Mouse (Mus musculus) mouse trophoblast stem cell (cell line): ENCODE data around the gene Akt2.

ENCODE experiments used
- in situ Hi-C, 2 experiments: fragments of 300-500 bp; cut with MseI, MboI; formaldehyde crosslinking; loops; 2 replicates in 1 of 2; 3 replicates in 1 of 2; pipeline ENCODE4 v1.15.1; 2025

Gene Akt2

GRCm38 (mm10) chr7:27658712-27659663 lies 67.6 kb downstream of the Akt2 start:
- in situ Hi-C loops = no loop called here

- in situ Hi-C loops = no loop called here
Observed at GRCm38 (mm10) chr7:27662038-27662437, 70.7 kb downstream of the Akt2 start.

DNA sequence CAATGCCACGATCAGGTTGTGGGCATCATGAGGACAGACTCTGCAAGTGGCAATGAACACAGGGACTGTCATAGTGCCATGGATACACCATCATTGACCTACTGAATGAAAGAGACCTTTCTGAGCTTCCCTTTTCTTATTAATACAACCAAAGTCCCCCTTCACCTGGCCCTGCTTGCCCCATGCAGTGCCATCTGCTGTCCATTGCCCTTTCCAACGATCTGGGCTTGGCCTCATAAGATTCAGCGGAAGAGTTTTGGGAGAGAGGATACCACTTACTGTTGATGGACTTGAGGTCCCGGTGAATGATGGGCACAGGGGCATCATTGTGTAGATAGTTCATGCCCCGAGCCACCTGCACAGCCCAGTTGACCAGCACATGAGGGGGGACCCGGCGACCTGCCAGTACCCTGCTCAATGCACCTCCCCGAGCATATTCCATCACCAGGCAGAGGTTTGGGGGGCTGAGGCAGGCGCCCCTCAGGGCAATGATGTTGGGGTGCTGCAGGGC lies 81.8 kb downstream of the Akt2 start:
- in situ Hi-C loops = no loop called here

- in situ Hi-C loops = no loop called here
Observed at GRCm38 (mm10) chr7:27673575-27674131, 82.3 kb downstream of the Akt2 start.

DNA sequence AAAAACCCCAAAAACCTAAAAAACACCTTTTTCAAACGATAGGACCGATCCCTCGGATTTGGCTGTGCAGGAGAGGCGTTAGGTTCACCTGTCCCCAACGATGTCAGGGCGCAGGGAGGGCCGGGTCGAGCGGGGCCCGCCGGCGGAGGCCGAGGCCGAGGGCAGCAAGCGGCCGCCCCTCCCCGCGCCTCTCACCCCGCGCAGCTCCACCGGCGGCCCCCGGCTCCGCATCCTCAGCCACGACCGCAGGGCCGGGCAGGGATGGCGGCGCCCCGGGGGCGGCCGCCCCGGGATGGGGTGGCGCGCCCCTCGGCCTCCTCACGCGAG lies 82.8 kb downstream of the Akt2 start:
- in situ Hi-C loops = no loop called here

DNA sequence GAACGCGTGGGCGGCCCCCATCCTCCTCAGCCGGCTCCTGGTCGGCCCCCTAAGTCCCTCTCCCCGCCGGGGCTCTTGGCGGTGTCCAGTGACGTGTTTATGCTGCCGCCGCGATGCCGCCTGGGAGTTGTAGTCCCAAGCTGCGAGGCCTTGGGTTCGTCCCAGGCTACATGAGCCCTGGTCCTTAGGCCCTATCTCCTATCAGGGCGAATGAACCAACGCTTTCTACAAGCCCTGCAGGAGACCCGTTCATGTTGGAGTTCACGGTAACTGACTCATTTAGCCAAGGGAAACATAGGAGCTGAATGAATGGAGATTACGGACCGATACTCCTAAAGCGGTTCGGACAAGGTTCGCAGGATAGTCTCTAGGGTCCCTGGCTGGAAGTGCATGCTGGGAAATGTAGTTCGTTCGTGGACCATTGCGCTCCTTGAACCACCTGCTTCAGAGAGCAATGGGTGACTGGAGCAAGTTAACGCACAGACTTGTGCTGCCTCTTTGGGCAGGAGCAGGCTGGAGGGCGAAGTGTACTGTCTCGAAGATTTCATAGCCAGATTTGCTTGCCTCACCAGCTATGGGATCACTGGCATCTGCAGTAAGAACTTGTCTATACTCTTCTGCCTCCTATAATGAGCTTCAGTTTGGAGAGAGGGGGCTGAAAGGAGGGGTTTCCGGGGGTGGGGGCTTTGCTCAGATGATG lies 83.3 kb downstream of the Akt2 start, which contains the start of gene Map3k10:
TSS of gene Map3k10 (minus strand) at position 77 of the 700 bp plus-strand sequence.
- in situ Hi-C loops = no loop called here

GRCm38 (mm10) chr7:27675222-27675612 lies 83.9 kb downstream of the Akt2 start:
- in situ Hi-C loops = no loop called here

GRCm38 (mm10) chr7:27683218-27683617 lies 91.9 kb downstream of the Akt2 start:
- in situ Hi-C loops = no loop called here

GRCm38 (mm10) chr7:27685220-27685619 lies 93.9 kb downstream of the Akt2 start:
- in situ Hi-C loops = no loop called here

DNA sequence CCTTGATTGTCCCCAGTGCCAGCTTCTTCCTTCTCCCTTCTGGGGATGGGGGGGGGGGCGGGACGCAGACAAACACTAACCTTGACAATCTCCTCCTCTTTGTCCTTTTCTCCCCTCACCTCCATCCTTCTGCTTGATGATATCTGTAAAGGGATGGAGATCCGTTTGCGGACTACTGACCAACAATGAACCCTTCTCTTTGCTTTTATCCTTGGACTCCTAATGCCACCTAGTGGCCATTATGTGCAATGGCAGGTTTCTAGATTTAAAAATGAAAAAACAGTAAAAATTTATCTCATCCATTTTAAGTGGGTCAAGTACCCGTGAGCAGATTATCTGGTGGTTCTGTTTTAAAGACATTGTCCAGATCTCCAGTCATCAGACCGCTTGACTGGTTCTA lies 94.3 kb downstream of the Akt2 start:
- in situ Hi-C loops = no loop called here

- in situ Hi-C loops = no loop called here
Observed at GRCm38 (mm10) chr7:27687043-27687442, 95.7 kb downstream of the Akt2 start.

DNA sequence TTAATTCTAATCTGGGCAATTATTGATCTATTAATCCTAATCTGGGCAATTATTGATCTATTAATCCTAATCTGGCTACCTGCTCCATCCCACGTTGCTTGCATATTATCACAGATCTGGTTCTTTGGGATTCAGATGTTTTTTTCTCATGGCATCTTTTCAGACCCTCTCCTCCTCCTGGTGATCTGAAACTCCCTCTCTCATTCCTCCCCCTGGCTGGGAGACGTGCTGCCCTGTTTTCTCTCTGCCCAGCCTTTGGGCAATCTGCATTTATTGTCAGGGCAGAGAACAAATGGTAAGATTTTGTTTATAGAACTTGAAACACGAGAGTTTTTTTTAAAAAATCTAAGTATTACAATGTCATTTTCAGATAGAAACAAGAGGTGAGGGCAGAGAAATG lies 96.5 kb downstream of the Akt2 start:
- in situ Hi-C loops = no loop called here

- in situ Hi-C loops = no loop called here
Observed at GRCm38 (mm10) chr7:27688246-27688788, 97.0 kb downstream of the Akt2 start.

GRCm38 (mm10) chr7:27688815-27689612 lies 97.7 kb downstream of the Akt2 start, which contains the start of gene Zfp607b:
Gene Zfp607b, plus strand, starts transcription at chr7:27689340.
- in situ Hi-C loops = no loop called here
